Mouse (Mus musculus) limb, embryonic 11.5 days (tissue): ENCODE results near the gene Akap13. TPM values are rescaled to one million over a fixed set of nuclear protein-coding genes. Genes with fewer than 3 reads are reported as not detected.

Source experiments
- ATAC-seq: fragments of 200-750 bp; cut with Nextera tagmentation; 2 replicates; pipeline ENCODE4 v1.8.0; 2017; ENCODE audit warnings: low read depth; ENCODE audit not compliant: insufficient number of reproducible peaks, low FRiP score, low TSS enrichment
- DNase-seq: peaks from one replicate; pipeline ENCODE4 v3.0.0-alpha.2; 2015; ENCODE audit warnings: low spot score
- H3K27ac ChIP-seq: fragments of 300-500 bp; sonication (generic); replicated peaks from 2 replicates; pipeline ENCODE4 v1.5.1; 2014; ENCODE audit warnings: low read depth, mild to moderate bottlenecking, low read length
- H3K27me3 ChIP-seq: fragments of 300-500 bp; sonication (generic); 2 replicates; pipeline ENCODE4 v1.6.1; 2014; ENCODE audit warnings: mild to moderate bottlenecking, low read length, mixed read lengths; ENCODE audit not compliant: control insufficient read depth, insufficient read depth
- H3K36me3 ChIP-seq: fragments of 300-500 bp; sonication (generic); 2 replicates; pipeline ENCODE4 v1.6.1; 2014; ENCODE audit warnings: mild to moderate bottlenecking, low read length, moderate library complexity, mixed read lengths; ENCODE audit not compliant: control insufficient read depth, insufficient read depth
- H3K4me1 ChIP-seq: fragments of 300-500 bp; sonication (generic); 2 replicates; pipeline ENCODE4 v1.6.1; 2014; ENCODE audit warnings: low read length, mixed read lengths; ENCODE audit not compliant: control insufficient read depth, insufficient read depth
- H3K4me2 ChIP-seq: fragments of 300-500 bp; sonication (generic); 2 replicates; pipeline ENCODE4 v1.6.1; 2014; ENCODE audit warnings: low read depth, mild to moderate bottlenecking, moderate library complexity; ENCODE audit not compliant: severe bottlenecking
- H3K4me3 ChIP-seq: fragments of 300-500 bp; sonication (generic); 2 replicates; pipeline ENCODE4 v1.5.1; 2014; ENCODE audit warnings: low read depth, low read length
- H3K9ac ChIP-seq: fragments of 300-500 bp; sonication (generic); 2 replicates; pipeline ENCODE4 v1.6.1; 2014; ENCODE audit warnings: mild to moderate bottlenecking, low read length
- H3K9me3 ChIP-seq: fragments of 300-500 bp; sonication (generic); 2 replicates; pipeline ENCODE4 v1.6.1; 2016; ENCODE audit warnings: low read length; ENCODE audit not compliant: control insufficient read depth
- WGBS: fragments of 180-500 bp; shearing (Covaris S2); extraction: QIAGEN DNeasy Blood & Tissue Kit; methylation state at CpG from one replicate; pipeline ENCODE4 v1.1.7; 2014; 5-methylcytosine and 5-hydroxymethylcytosine counted together
- polyA plus RNA-seq: library from polyadenylated mRNA; unstranded; fragments of >200 nt; fragmentation: Nextera tagmentation; extraction: Ambion mirVana; gene quantifications from 2 replicates; pipeline ENCODE4 v1.2.1, GENCODE M21; 2014

Gene Akap13
- polyA plus RNA-seq, 1 experiment from 2014 or later, result 32.7 TPM

- DNase-seq, result no peak
- no peak overlapping the region for H3K4me3 ChIP-seq
- 55% methylated on average over 6 of the region's 8 CpGs for WGBS
Observed at GRCm38 (mm10) chr7:75436413-75437174, 18.7 kb upstream of the Akap13 start.

GRCm38 (mm10) chr7:75439570-75439969, 15.8 kb upstream of the Akap13 start:
- no peak overlapping the region for H3K4me3 ChIP-seq
- H3K9me3 ChIP-seq, result no peaks in the 10 kb centered on the region
- no peaks in the 10 kb centered on the region for H3K4me1 ChIP-seq
- ATAC-seq (no peak), DNase-seq (no peak)
- H3K9ac ChIP-seq, result no peak overlapping the region
- no peaks in the 10 kb centered on the region for H3K36me3 ChIP-seq
- H3K27ac ChIP-seq, result no peak overlapping the region
- WGBS, result 95% methylated on average over 4 of the region's 4 CpGs
- no peaks in the 10 kb centered on the region for H3K27me3 ChIP-seq
- no peak overlapping the region for H3K4me2 ChIP-seq

More at GRCm38 (mm10) chr7:75436413-75437174, 18.7 kb upstream of the Akap13 start:
- no peak overlapping the region for H3K4me2 ChIP-seq
- no peaks in the 10 kb centered on the region; the same call in 1 of the 2 replicates for H3K4me1 ChIP-seq
- H3K27me3 ChIP-seq, result no peaks in the 10 kb centered on the region
- H3K36me3 ChIP-seq, result no peaks in the 10 kb centered on the region
- no peak for ATAC-seq
- H3K9me3 ChIP-seq, result no peaks in the 10 kb centered on the region
- H3K27ac ChIP-seq, result no peak overlapping the region
- no peak overlapping the region for H3K9ac ChIP-seq

- Histone ChIP-seq H3K4me1 (no peaks in the 10 kb centered on the region), H3K4me3 (no peak overlapping the region), H3K4me2 (no peak overlapping the region), H3K9me3 (no peaks in the 10 kb centered on the region), H3K9ac (no peak overlapping the region), H3K36me3 (no peaks in the 10 kb centered on the region), H3K27me3 (no peaks in the 10 kb centered on the region), H3K27ac (no peak overlapping the region)
- ATAC-seq (no peak), DNase-seq (no peak)
- WGBS, result 65% methylated on average over 2 of the region's 2 CpGs
Observed at GRCm38 (mm10) chr7:75440241-75440640, 15.1 kb upstream of the Akap13 start.

GRCm38 (mm10) chr7:75441947-75442346, 13.4 kb upstream of the Akap13 start:
- no peaks in the 10 kb centered on the region for H3K27me3 ChIP-seq
- no peak overlapping the region for H3K4me2 ChIP-seq
- H3K4me1 ChIP-seq, result no peaks in the 10 kb centered on the region
- DNase-seq (no peak), ATAC-seq (no peak)
- no peak overlapping the region for H3K27ac ChIP-seq
- 78% methylated on average over 2 of the region's 2 CpGs for WGBS
- H3K9ac ChIP-seq, result no peak overlapping the region
- no peaks in the 10 kb centered on the region for H3K9me3 ChIP-seq
- no peaks in the 10 kb centered on the region for H3K36me3 ChIP-seq
- H3K4me3 ChIP-seq, result no peak overlapping the region

- H3K27me3 ChIP-seq, result no peaks in the 10 kb centered on the region
- no peaks in the 10 kb centered on the region for H3K9me3 ChIP-seq
- no peaks in the 10 kb centered on the region for H3K4me1 ChIP-seq
- peak overlapping the region; percentile 90 for H3K4me3 ChIP-seq
- peak overlapping the region; percentile 69 for H3K4me2 ChIP-seq
- peak overlapping the region; percentile 95 for H3K9ac ChIP-seq
- 3% methylated on average over 25 of the region's 25 CpGs for WGBS
- ATAC-seq (no peak), DNase-seq (no peak)
- no peaks in the 10 kb centered on the region for H3K36me3 ChIP-seq
- peak overlapping the region; percentile 97 for H3K27ac ChIP-seq
Observed at GRCm38 (mm10) chr7:75456152-75456888, 986 bp downstream of the Akap13 start.

GRCm38 (mm10) chr7:75460290-75460689, 5.0 kb downstream of the Akap13 start:
- Histone ChIP-seq H3K27ac (no peak overlapping the region), H3K4me1 (no peaks in the 10 kb centered on the region), H3K9ac (no peak overlapping the region), H3K9me3 (no peaks in the 10 kb centered on the region), H3K4me2 (no peak overlapping the region), H3K4me3 (no peak overlapping the region), H3K27me3 (no peaks in the 10 kb centered on the region), H3K36me3 (no peaks in the 10 kb centered on the region)
- no peak for DNase-seq
- ATAC-seq, result no peak
- WGBS, result 74% methylated on average over 1 of the region's 1 CpGs

GRCm38 (mm10) chr7:75463579-75464162, 8.3 kb downstream of the Akap13 start:
- ATAC-seq (no peak), DNase-seq (no peak)
- no peak overlapping the region for H3K27ac ChIP-seq
- no peaks in the 10 kb centered on the region for H3K9me3 ChIP-seq
- H3K27me3 ChIP-seq, result no peaks in the 10 kb centered on the region
- no peak overlapping the region for H3K4me2 ChIP-seq
- H3K4me3 ChIP-seq, result no peak overlapping the region
- H3K36me3 ChIP-seq, result no peaks in the 10 kb centered on the region
- no peak overlapping the region for H3K9ac ChIP-seq
- no peaks in the 10 kb centered on the region for H3K4me1 ChIP-seq

GRCm38 (mm10) chr7:75467791-75468190, 12.5 kb downstream of the Akap13 start:
- no peak overlapping the region for H3K9ac ChIP-seq
- no peaks in the 10 kb centered on the region for H3K9me3 ChIP-seq
- no peak overlapping the region for H3K4me3 ChIP-seq
- H3K4me2 ChIP-seq, result no peak overlapping the region
- no peaks in the 10 kb centered on the region for H3K27me3 ChIP-seq
- WGBS, result 85% methylated on average over 7 of the region's 7 CpGs
- H3K27ac ChIP-seq, result no peak overlapping the region
- ATAC-seq (no peak), DNase-seq (no peak)
- no peaks in the 10 kb centered on the region for H3K36me3 ChIP-seq
- no peaks in the 10 kb centered on the region for H3K4me1 ChIP-seq
